Mouse (Mus musculus) adipose tissue, adult 10 weeks (tissue): Measurements from ENCODE around the gene Gm28048. TPM values are rescaled to one million over a fixed set of nuclear protein-coding genes. Genes with fewer than 3 reads are reported as not detected.

Source experiments
- polyA plus RNA-seq: library from polyadenylated mRNA; stranded (reverse); fragments of 350-450 nt; fragmentation: Illumina TruSeq; extraction: RNeasy Lipid Tissue Mini Kit (QIAGEN cat#74804); gene quantifications from one replicate; pipeline ENCODE4 v1.2.3, GENCODE M21; 2014; ENCODE audit warnings: low read depth, low replicate concordance

The Gm28048 gene
- polyA plus RNA-seq = 5.2 TPM

GRCm38 (mm10) chr11:22981984-22982757, at the start of gene Gm28048, which contains the start of gene Commd1:
Gene Gm28048, minus strand, starts transcription at chr11:22982090.
Gene Commd1, minus strand, starts transcription at chr11:22982382.

DNA sequence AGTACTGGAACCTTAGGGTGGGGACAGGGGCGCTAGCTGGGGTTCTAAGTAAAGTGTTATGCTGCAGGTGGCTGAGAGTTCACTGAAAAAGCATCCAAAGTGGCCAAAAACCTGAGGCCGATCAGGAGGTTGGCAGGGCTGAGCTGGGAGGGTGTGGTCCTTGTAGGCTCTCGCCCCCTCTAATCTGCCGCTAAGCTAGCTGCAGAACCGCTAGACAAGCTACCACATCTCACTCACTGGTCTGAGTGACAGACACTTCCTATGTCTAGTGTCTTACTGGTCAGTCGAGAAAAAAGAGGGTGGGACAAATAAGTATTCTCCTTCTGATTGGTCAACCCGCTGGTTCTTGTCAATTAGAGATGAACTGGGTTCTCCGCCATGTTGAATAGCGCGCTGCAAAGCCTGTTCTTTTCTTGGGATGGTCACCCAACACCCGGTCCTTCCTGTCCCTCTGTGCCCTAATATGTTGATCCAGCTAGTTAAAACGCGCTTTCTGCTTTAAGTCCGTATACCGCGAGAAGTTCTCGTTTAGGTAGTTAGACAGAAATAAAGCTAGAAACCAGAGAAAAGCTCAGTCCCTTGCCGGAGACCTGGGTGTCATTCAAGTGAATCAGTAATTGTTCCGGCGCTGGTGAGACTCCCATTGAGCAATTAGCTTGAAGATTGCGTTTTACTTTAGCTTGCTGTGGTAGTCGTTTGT, 25.7 kb upstream of the Gm28048 start, which contains the start of gene Fam161a:
Gene Fam161a (plus strand): TSS at position 51 of the 700 bp plus-strand sequence.

DNA sequence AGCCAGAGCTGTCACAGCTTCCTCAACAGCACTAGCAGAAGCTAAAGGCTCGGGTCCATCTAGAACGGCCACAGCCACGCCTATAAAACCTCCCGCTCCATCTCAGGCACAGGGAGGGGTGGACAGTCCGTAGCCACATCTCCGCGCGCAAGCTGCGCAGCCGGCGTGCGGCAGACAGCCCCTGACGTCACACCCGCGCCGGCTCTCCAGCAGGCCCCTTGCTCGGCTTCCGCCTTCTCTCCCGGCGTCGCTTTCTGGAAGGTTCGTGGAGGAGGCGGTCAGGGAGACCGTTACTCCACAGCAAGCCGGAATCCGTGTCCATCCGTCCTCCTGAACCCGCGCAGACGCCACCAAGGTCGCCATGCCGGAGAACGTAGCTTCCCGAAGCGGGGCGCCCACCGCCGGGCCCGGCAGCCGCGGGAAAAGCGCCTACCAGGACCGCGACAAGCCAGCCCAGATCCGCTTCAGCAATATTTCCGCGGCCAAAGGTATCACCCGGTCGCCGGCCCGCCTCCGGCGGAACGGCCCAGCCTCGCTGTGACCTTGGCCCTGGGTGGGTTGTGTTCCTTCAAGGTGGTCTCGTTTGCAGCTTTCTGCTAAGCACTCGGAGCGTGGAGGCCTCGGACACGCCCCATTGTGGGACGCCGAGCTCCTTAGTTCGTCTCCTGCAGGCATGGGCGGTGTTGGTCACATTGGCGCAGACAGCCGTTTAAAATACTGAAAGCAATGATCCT, 8.7 kb upstream of the Gm28048 start, which contains the start of gene Cct4:
Gene Cct4 (plus strand): TSS at position 127 of the 734 bp plus-strand sequence.

DNA sequence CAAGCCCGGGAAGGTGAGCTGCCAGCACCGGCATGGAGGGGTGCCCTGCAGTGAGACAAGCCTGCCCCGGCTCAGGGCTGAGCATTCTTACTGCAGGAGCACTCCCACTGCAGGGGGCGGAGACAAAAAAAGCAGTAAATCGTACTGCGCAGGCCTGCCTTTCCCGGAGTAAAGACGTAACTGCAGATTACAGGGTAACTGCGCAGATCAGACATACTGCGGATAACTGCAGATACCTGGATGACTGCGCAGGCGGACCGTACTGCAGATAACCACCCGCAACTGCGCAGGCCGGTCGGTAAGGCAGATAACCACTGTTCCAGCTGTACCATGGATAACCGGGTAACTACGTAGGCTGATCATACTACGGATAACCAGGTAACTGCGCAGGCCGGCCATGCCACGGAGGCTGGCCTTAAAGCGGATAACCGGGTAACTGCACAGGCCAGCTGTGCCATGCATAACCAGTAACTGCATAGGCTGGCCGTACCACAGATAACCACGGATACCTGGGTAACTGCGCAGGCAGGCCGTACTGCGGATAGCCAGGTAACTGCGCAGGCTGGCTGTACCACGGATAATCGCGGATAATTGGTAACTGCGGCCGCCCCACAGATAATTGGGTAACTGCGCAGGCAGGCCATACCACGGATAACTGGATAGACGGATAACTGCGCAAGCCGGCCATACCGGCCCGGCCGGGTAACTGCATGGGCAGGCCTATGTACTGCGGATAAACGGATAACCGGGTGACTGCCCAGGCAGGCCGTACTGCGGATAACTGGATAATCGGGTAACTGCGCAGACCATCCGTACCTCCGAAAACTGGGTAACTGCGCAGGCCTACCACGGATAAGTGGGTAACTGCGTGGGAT, 9.8 kb downstream of the Gm28048 start, which contains the start of gene Zrsr1:
Gene Zrsr1 (plus strand): TSS at position 171 of the 875 bp plus-strand sequence.

DNA sequence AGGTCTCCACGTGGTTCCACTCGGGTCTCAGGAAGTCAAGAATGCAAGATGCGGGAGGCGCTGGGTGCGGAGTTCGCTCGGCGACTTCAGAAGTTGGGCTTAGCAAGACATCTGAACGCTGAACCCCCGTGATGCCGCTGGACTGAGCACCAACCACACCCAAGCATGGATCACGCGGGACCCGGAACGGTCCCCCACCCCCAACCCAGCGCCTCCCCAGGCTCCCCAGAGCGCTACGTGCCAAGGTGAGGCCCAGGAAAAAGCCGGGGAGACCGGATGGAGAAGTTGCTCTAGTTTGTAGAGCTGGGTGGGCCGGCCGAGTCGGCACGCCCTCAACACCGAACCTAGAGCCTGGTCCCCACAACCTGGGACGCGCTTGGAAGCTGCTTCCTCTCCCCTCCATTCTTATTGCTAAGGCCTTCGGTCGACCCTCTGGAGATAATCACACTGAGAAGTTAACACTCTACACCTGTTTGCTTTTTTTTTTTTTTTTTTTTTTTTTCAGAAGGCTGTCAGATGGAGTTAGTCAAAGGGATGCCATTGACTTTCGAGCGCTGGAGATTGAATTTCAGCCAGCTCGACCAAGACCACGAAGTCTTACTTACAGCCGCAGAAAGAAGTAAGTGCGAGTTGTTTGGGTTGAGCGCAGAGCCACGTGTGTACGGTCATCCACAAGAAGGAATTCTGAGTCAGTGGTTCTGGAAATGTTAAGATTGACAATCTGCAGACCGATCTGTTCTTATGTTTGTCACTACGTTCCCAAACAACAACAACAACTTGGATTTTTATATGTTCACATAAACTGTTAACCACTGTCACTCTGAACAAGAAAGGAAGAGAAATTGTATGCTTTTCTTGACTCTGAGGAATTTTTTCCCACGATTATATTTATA, 121.3 kb downstream of the Gm28048 start, which contains the start of gene B3gnt2:
Gene B3gnt2 (minus strand): TSS at position 627 of the 893 bp plus-strand sequence.

Other genes with a start within 250 kb of the Gm28048 start
- 6.5 TPM for gene B3gnt2, start 121.1 kb downstream of the Gm28048 start, polyA plus RNA-seq
- 29.9 TPM for gene Zrsr1, start 10.1 kb downstream of the Gm28048 start, polyA plus RNA-seq
- 73.9 TPM for gene Commd1, start 292 bp upstream of the Gm28048 start, polyA plus RNA-seq
- gene Cct4, start 8.4 kb upstream of the Gm28048 start, polyA plus RNA-seq = 112 TPM
- 10.5 TPM for gene Fam161a, start 25.4 kb upstream of the Gm28048 start, polyA plus RNA-seq